Mouse (Mus musculus) brown adipose tissue, adult 24 weeks (tissue): ENCODE results near the gene Ccdc153. TPM values are rescaled to one million over a fixed set of nuclear protein-coding genes. Genes with fewer than 3 reads are reported as not detected.

Experiments used
- H3K27ac ChIP-seq: fragments of 200-500 bp; replicated peaks from 2 replicates; pipeline ENCODE4 v1.5.1; 2012; ENCODE audit warnings: low read depth, mild to moderate bottlenecking, low read length
- H3K4me1 ChIP-seq: fragments of 200-500 bp; 2 replicates; pipeline ENCODE4 v1.6.1; 2012; ENCODE audit warnings: low read length, mixed read lengths; ENCODE audit not compliant: control insufficient read depth, insufficient read depth, insufficient read length
- H3K4me3 ChIP-seq: fragments of 200-500 bp; 2 replicates; pipeline ENCODE4 v1.5.1; 2012; ENCODE audit warnings: low read depth, mild to moderate bottlenecking, low read length, moderate library complexity; ENCODE audit not compliant: insufficient read depth
- polyA plus RNA-seq: library from polyadenylated mRNA; stranded (reverse); fragments of >200 nt; gene quantifications from 2 replicates; pipeline ENCODE4 v1.2.4, GENCODE M21; 2012; ENCODE audit not compliant: missing spikeins, insufficient read depth, insufficient read length

Ccdc153 gene
- polyA plus RNA-seq, 1 experiment: not detected

- peak within 1 kb of the TSS; percentile 61 for H3K27ac ChIP-seq
- H3K4me3 ChIP-seq: peak within 1 kb of the TSS; percentile 79
- peaks cover 6% of the 10 kb centered on the region for H3K4me1 ChIP-seq
These were observed 6.5 kb upstream of the Ccdc153 start, which contains the start of gene Cbl for GRCm38 (mm10) chr9:44233802-44234478. TSS of gene Cbl (minus strand) at chr9:44234049.

GRCm38 (mm10) chr9:44234479-44235427, 5.7 kb upstream of the Ccdc153 start:
- H3K4me3 ChIP-seq: peak overlapping the region; percentile 52

GRCm38 (mm10) chr9:44236601-44237000, 3.9 kb upstream of the Ccdc153 start:
- no peak overlapping the region for H3K27ac ChIP-seq
- no peak overlapping the region for H3K4me3 ChIP-seq
- 0 out of 2 replicates have a peak, but pooled peaks cover 2% of the 10 kb centered on the region for H3K4me1 ChIP-seq

More at GRCm38 (mm10) chr9:44234479-44235427, 5.7 kb upstream of the Ccdc153 start:
- Histone ChIP-seq H3K4me1 (peaks cover 6% of the 10 kb centered on the region), H3K27ac (peak overlapping the region; percentile 61)

GRCm38 (mm10) chr9:44237128-44237527, 3.3 kb upstream of the Ccdc153 start:
- H3K27ac ChIP-seq: no peak overlapping the region
- no peaks in the 10 kb centered on the region for H3K4me1 ChIP-seq
- no peak overlapping the region for H3K4me3 ChIP-seq

GRCm38 (mm10) chr9:44238501-44239190, 1.8 kb upstream of the Ccdc153 start:
- Histone ChIP-seq H3K27ac (no peak overlapping the region), H3K4me1 (no peaks in the 10 kb centered on the region), H3K4me3 (no peak overlapping the region)

GRCm38 (mm10) chr9:44239447-44239846, 1.0 kb upstream of the Ccdc153 start:
- Histone ChIP-seq H3K27ac (no peak overlapping the region), H3K4me1 (no peaks in the 10 kb centered on the region), H3K4me3 (no peak overlapping the region)

GRCm38 (mm10) chr9:44240911-44241310, 435 bp downstream of the Ccdc153 start:
- Histone ChIP-seq H3K27ac (no peak overlapping the region), H3K4me3 (no peak overlapping the region), H3K4me1 (no peaks in the 10 kb centered on the region)

GRCm38 (mm10) chr9:44241418-44241817, 942 bp downstream of the Ccdc153 start:
- Histone ChIP-seq H3K27ac (no peak overlapping the region), H3K4me3 (no peak overlapping the region), H3K4me1 (no peaks in the 10 kb centered on the region)

- Histone ChIP-seq H3K4me3 (no peak overlapping the region), H3K4me1 (no peaks in the 10 kb centered on the region), H3K27ac (no peak overlapping the region)
These were observed 3.1 kb downstream of the Ccdc153 start for GRCm38 (mm10) chr9:44243621-44244020.

- H3K4me3 ChIP-seq: no peak overlapping the region
- H3K4me1 ChIP-seq: no peaks in the 10 kb centered on the region
- no peak overlapping the region for H3K27ac ChIP-seq
These were observed 7.4 kb downstream of the Ccdc153 start for GRCm38 (mm10) chr9:44247907-44248306.

GRCm38 (mm10) chr9:44249181-44250146, 9.0 kb downstream of the Ccdc153 start:
- Histone ChIP-seq H3K27ac (no peak overlapping the region), H3K4me1 (no peaks in the 10 kb centered on the region), H3K4me3 (no peak overlapping the region)

GRCm38 (mm10) chr9:44250445-44250844, 10.0 kb downstream of the Ccdc153 start:
- Histone ChIP-seq H3K4me3 (no peak overlapping the region), H3K27ac (no peak overlapping the region), H3K4me1 (no peaks in the 10 kb centered on the region)

- Histone ChIP-seq H3K4me1 (no peaks in the 10 kb centered on the region), H3K4me3 (no peak within 1 kb of the TSS), H3K27ac (no peak within 1 kb of the TSS)
These were observed 10.8 kb downstream of the Ccdc153 start, which contains the start of gene Pdzd3 for GRCm38 (mm10) chr9:44251314-44251713. TSS of gene Pdzd3 (minus strand) at chr9:44251471.

- no peak overlapping the region for H3K27ac ChIP-seq
- H3K4me1 ChIP-seq: no peaks in the 10 kb centered on the region
- no peak overlapping the region for H3K4me3 ChIP-seq
These were observed 13.0 kb downstream of the Ccdc153 start for GRCm38 (mm10) chr9:44253441-44253840.
